Mouse (Mus musculus) MEL (cell line): ENCODE results near the gene Fer1l5.

ENCODE experiments used
- CTCF ChIP-seq, 3 experiments: IDR thresholded peaks in 2 of 3; conservative IDR thresholded peaks in 1 of 3; 2 replicates each; pipeline ENCODE4 v1.5.1; 2011 to 2012; ENCODE audit warnings: low read length in 3 of 3, low read depth in 2 of 3, mild to moderate bottlenecking in 2 of 3, improper control_type of control experiment in 1 of 3, inconsistent platforms in 1 of 3, mixed read lengths in 1 of 3, moderate library complexity in 1 of 3; ENCODE audit not compliant: control insufficient read depth in 1 of 3, insufficient read depth in 1 of 3, poor library complexity in 1 of 3, severe bottlenecking in 1 of 3
- HCFC1 ChIP-seq: IDR thresholded peaks from 2 replicates; pipeline ENCODE4 v1.6.1; 2012; ENCODE audit warnings: low read depth, mild to moderate bottlenecking, inconsistent platforms, low read length, improper control_type of control experiment, moderate library complexity
- KAT2A ChIP-seq: conservative IDR thresholded peaks from 2 replicates; pipeline ENCODE4 v1.6.1; 2012; ENCODE audit warnings: low read depth, low read length, improper control_type of control experiment, inconsistent platforms
- MAX ChIP-seq: IDR thresholded peaks from 2 replicates; pipeline ENCODE4 v1.6.1; 2011; ENCODE audit warnings: low read length, improper control_type of control experiment
- MXI1 ChIP-seq: IDR thresholded peaks from 2 replicates; pipeline ENCODE4 v1.6.1; 2011; ENCODE audit warnings: mild to moderate bottlenecking, low read depth, low read length, improper control_type of control experiment
- POLR2A ChIP-seq, 2 experiments: IDR thresholded peaks; 2 replicates each; pipeline ENCODE4 v1.6.1; 2011 to 2012; ENCODE audit warnings: low read length in 2 of 2, mild to moderate bottlenecking in 2 of 2, control low read depth in 1 of 2, improper control_type of control experiment in 1 of 2, low read depth in 1 of 2, moderate library complexity in 1 of 2; ENCODE audit not compliant: control insufficient read depth in 1 of 2, insufficient read depth in 1 of 2, poor library complexity in 1 of 2
- POLR2AphosphoS2 ChIP-seq: IDR thresholded peaks from 2 replicates; pipeline ENCODE4 v1.6.1; 2011; ENCODE audit warnings: low read length, improper control_type of control experiment
- RCOR1 ChIP-seq: IDR thresholded peaks from 2 replicates; pipeline ENCODE4 v1.6.1; 2012; ENCODE audit warnings: low read depth, mild to moderate bottlenecking, inconsistent platforms, low read length, improper control_type of control experiment
- SIN3A ChIP-seq: IDR thresholded peaks from 2 replicates; pipeline ENCODE4 v1.6.1; 2012; ENCODE audit warnings: low read length, improper control_type of control experiment, inconsistent platforms

- peak; percentile 54 to 66 (median 60) for TF ChIP-seq CTCF (IDR thresholded peaks at IDR 0.05 in 2 of 3, conservative IDR thresholded peaks at IDR 0.05 in 1 of 3; ENCODE audit: control insufficient read depth in 1 of 3, insufficient read depth in 1 of 3, low read depth in 2 of 3, low read length in 3 of 3, poor library complexity in 1 of 3, severe bottlenecking in 1 of 3)
- TF ChIP-seq SIN3A = no peak
- no peak for TF ChIP-seq MAX
- TF ChIP-seq POLR2A (IDR thresholded peaks at IDR 0.05; ENCODE audit: control insufficient read depth in 1 of 2, insufficient read depth in 1 of 2, low read depth in 1 of 2, low read length in 2 of 2, poor library complexity in 1 of 2) = no peak
- TF ChIP-seq RCOR1 = peak; percentile 27; the same call in 1 of the 2 replicates
- TF ChIP-seq HCFC1 = no peak
- no peak for TF ChIP-seq MXI1
- TF ChIP-seq POLR2AphosphoS2 = no peak
- no peak for TF ChIP-seq KAT2A
Observed at GRCm38 (mm10) chr1:36454055-36454815, 82.1 kb downstream of the Fer1l5 start.
